Mouse (Mus musculus) R1 (cell line): ENCODE measurements around the gene Tmem94.
"Not testable (repeated sequence)": the region's sequence is repeated elsewhere in the genome, so short reads cannot be mapped to it uniquely, and the experiment has no call there.

Experiments used
- DNase-seq: peaks from one replicate; pipeline ENCODE4 v3.0.0-alpha.2; 2018; ENCODE audit warnings: low read depth, low spot score

Tmem94 gene

GRCm38 (mm10) chr11:115765103-115765606, at the start of gene Tmem94:
Tmem94 (plus strand) TSS chr11:115765433.
- DNase-seq, result peak; percentile 98

DNA sequence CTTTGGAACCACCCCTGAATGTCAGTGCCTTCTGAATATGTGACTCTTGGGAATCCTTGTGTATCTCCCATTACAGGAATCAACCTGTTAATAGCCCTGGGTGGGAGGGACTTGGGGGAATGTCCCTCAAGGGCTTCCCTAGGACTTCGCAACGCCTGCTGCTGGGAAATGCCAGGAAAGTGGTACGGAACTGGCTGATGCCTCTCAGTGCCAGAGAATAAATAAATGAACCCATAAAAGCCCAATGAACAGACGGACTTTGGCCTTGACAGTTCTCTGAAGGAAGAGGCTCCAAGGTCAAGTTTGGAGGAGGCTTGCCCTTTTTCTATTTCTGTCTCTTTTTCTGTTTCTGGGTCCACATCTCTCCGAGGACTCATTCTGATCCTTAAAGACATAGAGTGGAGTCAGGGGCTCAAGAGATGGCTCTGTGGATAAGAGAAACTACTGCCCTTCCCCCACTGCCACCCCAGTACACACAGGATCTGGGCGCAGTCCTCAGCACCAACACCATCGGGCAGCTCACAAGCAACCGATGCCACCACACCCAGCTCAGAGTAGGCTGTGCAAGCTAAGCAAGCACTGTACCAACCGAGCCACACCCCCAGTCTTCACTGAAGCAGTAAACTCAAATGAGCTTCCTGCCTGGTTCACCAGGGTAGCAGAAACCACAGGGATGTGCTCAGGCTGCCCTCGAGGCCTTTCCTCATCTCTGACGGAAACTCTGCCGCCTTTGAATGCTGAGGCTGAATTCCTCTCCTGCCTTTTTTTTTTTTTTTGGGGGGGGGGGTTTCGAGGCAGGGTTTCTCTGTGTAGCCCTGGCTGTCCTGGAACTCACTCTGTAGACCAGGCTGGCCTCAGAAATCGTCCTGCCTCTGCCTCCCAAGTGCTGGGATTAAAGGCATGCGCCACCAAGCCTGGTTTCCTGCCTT, 48.6 kb upstream of the Tmem94 start:
- DNase-seq, result no peak

DNA sequence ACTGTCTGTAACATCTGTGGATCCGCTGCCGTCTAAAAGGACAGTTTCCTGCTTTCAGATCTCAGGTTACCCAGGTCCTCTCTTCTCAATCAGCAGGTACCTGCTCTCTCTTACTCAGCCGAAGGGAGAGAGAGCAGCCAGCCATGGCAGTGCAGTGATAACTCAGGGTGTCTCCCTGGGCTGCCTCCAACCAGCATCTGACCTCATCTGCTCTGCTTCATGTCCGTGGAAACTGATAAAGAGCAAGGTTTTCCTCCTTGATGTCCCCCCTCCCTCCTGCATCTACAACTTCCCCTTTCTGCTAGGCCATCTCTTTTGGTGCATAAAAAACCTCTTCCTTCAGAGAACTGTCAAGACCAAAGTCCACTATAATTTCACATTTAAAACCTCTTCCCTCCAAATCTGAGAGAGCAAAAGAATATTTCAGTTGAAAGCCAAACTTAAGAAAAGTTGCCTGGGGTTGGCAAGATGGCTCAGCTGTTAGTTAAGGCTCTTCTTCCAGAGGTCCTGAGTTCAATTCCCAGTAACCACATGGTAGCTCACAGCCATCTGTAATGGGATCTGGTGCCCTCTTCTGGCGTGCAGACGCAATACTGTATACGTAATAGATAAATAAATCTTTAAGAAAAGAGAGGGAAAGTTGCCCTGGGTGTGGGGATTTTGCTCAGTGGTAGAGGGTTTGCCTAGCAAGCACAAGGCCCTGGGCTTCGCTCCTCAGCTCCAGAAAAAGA, 47.4 kb upstream of the Tmem94 start:
- DNase-seq, result peak; percentile 63

DNA sequence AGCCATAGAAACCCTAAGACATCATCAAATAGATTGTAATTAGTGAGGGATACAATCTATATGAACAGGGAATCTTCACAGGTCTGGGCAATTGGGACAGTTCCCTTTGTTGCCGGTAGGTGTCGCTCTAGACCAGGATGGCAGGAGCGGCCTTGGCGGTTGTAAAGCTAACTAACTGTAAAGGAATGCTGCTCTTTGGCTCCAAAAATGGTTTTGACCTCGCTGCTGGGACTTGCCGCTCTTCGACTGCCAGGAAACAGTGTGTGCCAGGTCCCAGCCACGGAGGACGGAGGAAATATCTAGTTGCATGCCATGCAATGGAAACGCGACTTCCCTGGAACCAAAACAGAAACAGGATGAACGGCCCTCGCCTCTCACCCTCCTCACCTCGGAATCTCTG, 42.6 kb upstream of the Tmem94 start:
- DNase-seq, result peak; percentile 75

DNA sequence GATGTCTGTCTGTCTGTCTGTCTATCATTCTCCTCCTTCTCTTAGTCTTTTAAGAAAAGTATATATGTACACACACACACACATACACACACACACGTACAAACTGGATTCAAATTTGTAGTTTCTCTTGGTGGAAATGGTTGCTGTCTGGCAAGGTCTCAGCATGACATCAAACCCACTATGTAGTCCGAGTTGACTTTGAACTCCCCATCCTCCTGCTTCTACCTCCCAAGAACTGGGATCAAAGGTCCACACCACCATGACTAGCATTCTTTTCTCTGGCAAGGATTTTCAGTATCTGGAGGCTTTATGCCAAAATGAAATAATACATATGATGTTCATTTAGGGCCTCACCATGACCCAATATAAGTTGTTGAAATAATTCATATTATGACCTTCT, 42.0 kb upstream of the Tmem94 start:
- no peak for DNase-seq

- peak; percentile 90 for DNase-seq
Measured at GRCm38 (mm10) chr11:115734041-115734686, 31.1 kb upstream of the Tmem94 start.

GRCm38 (mm10) chr11:115737608-115738208, 27.5 kb upstream of the Tmem94 start:
- no peak for DNase-seq

DNA sequence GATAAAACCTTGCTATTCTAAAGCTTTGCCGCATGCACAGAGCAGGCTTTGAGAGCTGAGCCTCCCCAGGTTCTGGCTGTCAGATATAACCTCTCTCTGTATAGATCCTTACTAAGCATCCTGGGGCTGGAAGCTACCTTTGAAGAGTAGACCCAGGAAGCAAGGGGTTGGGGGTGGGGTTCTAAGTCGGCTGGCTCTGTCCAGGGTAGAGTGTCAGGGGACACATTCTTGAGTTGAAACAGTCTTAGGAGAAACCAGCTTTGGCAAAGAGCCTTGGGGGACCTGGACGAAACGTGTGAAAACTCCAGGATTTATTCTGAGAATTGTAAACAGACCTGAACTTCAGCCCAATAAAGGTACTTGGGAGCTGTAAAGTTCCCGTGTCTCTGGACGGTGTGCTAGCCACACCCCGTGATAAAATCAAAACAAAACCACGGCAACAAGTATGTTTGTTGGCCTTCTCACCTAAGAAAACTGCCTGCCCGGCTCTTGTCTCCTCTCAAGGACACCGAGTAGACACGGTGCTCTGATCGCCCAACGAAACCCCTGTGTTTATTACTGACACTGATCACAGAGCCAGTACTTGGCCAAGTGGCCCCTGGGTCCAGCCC, 26.9 kb upstream of the Tmem94 start:
- DNase-seq, result peak; percentile 24

DNA sequence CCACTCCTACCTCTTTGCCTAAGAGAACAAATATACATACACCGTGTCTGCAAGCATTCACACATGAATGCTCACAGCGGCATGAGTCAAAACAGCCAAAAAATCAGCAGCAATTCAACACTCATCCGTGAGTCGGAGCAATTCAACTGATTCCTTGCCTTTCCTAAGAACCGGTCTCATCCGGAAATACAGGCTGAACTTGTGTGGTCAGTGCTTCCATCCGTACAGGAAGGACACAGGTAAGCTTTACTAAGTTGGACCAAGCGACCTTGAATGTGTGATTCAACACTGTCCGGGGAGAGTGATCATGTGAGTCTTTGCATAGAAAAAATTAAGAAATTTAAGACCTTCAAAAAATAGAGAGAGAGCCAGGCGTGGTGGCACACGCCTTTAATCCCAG, 24.2 kb upstream of the Tmem94 start:
- no peak for DNase-seq

DNA sequence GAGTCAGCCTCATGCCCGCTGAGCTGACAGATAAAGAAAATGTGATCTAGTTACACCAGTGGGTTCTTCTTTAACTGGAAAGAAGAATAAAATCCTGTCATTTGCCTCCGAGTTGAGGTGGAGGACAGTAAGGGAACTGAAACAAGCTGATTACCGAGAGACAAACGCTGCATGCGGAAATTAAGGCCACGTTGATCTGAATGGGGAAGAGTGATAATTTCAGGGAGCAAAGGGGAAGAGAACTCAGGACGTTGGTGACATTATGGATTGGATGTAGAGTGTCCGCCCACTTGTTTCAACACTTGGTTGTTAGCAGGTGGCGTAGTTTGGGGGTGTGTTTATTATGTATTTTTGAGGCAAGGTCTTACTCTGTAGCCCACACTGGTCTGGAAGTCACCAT, 22.3 kb upstream of the Tmem94 start:
- no peak for DNase-seq

- no peak for DNase-seq
Measured at GRCm38 (mm10) chr11:115744385-115744784, 20.8 kb upstream of the Tmem94 start.

DNA sequence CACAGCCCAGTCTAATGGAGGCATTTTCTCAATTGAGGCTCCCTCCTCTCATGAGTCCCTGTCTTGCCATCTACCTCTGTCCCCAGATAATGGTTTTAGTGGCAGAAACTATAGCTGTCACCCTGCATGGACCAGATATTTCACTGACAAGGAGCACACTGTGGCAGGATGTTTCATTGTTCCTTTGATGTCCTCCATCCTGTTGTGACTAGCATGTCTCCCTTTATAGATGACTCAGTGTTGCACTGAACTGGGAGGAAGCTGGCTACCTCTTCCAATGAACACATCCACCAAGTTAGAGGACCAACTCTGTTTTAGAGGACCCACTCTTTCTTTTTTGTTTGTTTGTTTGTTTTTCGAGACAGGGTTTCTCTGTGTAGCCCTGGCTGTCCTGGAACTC, 19.1 kb upstream of the Tmem94 start:
- DNase-seq, result no peak

- peak; percentile 57 for DNase-seq
Measured at GRCm38 (mm10) chr11:115746762-115747161, 18.5 kb upstream of the Tmem94 start.

- peak; percentile 56 for DNase-seq
Measured at GRCm38 (mm10) chr11:115747351-115747750, 17.9 kb upstream of the Tmem94 start.

DNA sequence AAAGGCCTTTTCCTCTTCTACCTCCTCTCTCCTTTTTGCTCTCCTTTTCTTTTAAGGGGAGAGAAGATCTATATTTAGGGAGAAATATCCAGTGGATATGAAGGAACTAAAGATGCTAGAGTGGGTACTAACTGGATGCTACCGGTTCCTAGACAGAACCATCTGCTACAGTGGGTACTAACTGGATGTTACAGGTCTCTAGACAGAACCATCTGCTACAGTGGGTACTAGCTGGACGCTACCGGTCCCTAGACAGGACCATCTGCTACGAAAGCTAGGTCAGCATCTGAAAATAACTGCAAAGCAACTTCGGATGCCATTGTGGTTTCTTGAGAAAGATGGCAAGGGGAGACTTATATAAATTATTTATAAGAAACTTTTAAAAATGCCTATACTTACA, 15.4 kb upstream of the Tmem94 start:
- DNase-seq, result no peak

DNA sequence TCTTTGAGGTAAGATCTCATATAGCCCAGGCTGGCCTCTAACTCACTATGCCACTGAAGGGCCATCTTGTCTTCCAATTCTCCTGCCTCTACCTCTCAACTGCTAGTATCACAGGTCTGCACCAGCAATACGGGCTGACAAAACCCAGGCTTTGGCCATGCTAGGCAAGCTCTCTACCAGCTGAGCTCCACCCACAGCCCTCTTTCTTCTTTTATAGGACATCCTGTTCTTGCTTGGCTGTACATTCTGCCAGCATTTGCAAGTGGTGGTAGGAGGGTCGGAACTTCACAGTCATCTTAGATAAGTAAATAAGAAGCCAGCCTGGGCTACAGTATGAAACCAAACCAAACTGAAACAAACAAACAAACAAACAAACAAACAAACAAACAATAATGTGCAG, 13.5 kb upstream of the Tmem94 start:
- DNase-seq, result no peak

DNA sequence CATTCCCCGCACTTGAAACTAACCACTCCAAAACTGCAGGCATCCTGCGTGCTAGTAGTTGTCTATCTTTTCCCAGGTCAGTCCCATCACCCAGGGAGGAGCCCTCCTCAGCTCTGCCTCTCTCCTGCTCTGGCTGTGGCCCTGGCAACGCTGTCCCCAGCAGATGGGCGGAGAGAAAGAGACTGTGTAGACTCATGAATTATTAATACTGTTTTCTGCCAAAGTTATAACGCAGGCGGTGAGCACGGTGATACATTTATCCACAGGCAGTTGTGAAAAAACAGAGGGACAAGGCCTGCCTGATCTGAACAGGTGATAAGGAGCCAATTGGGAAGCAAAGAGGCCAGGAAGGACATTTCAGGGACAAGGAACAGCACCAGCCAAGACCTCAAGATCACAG, 12.6 kb upstream of the Tmem94 start:
- no peak for DNase-seq

GRCm38 (mm10) chr11:115753485-115753884, 11.7 kb upstream of the Tmem94 start:
- no peak for DNase-seq

DNA sequence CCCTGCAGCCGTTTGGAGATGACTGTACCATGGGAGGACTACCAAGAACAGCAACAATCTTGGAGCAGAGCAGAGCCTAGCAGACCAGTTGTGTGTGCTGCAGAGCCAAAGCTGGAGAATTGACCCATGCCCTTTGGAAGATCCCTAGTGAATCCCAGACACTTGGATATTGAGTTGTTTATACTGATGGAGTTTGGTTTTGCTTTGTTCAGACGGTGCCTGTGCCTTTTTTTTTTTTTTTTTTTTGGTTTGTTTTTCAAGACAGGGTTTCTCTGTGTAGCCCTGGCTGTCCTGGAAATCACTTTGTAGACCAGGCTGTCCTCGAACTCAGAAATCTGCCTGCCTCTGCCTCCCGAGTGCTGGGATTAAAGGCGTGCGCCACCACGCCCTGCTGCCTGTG, 3.1 kb upstream of the Tmem94 start:
- not testable (repeated sequence) for DNase-seq

DNA sequence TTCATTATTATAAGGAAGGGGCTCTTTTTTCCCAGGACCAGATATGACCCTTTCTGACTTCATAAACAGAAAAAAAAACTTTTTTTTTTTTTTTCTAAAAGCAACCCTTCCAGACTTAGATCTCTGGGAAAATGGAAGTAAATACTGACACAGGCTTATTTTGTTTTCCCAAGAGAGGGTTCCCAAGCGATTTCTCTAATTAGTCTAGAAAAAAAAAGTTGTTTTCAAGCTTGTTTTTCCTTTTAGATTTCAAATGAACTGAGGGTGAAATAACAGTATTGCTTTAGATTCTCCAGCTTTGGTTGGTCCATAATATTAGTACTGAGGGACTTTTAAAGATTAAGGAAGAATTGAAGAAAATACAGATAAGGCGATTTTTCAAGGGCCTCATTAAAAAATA, 535 bp upstream of the Tmem94 start:
- DNase-seq, result no peak

DNA sequence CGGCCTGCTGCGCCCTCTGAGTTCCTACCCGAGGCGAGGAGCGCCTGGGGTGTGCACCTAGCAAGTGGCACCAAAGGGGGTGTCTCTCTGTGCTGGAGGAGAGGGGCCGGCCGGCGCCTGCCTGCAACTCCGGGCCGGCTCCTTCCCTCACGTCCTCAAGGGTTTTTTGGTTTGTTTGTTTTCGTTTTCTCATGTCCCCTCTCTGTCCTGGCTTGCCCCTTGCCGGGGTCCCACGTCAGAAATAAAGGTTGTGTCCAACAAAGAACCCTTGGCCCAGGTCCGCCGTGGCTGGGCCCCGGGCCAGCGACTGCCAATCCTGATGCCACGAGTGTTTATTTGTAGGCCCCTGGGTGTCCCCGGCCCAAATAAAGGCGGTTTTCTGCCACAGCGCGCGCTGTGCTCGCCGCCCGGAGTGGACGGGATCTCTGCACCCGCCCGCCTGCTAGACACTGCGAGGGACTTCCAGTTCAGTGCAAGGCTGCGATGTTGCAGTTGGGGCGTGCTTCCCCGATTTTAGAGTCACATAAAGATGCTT, 441 bp downstream of the Tmem94 start:
- DNase-seq, result peak; percentile 27
